Mouse (Mus musculus) lung, postnatal 0 days (tissue): ENCODE data around the gene Dock7. TPM values are rescaled to one million over a fixed set of nuclear protein-coding genes. Genes with fewer than 3 reads are reported as not detected.
"Not testable (repeated sequence)": the region's sequence is repeated elsewhere in the genome, so short reads cannot be mapped to it uniquely, and the experiment has no call there.

ENCODE experiments used
- ATAC-seq: fragments of 200-750 bp; cut with Nextera tagmentation; 2 replicates; pipeline ENCODE4 v1.8.0; 2017; ENCODE audit warnings: moderate library complexity
- DNase-seq: peaks from one replicate; pipeline ENCODE4 v3.0.0-alpha.2; 2016; ENCODE audit warnings: low spot score
- H3K27ac ChIP-seq: fragments of 300-500 bp; sonication (generic); 2 replicates; pipeline ENCODE4 v1.5.1; 2014; ENCODE audit warnings: antibody characterized with exemption, mild to moderate bottlenecking, low read length, mixed read lengths
- H3K27me3 ChIP-seq: fragments of 300-500 bp; sonication (generic); replicated peaks from 2 replicates; pipeline ENCODE4 v1.6.1; 2014; ENCODE audit warnings: low read length, mixed read lengths; ENCODE audit not compliant: insufficient read depth
- H3K36me3 ChIP-seq: fragments of 300-500 bp; sonication (generic); 2 replicates; pipeline ENCODE4 v1.6.1; 2014; ENCODE audit warnings: low read length, mixed read lengths; ENCODE audit not compliant: insufficient read depth
- H3K4me1 ChIP-seq: fragments of 300-500 bp; sonication (generic); 2 replicates; pipeline ENCODE4 v1.6.1; 2014; ENCODE audit warnings: antibody characterized with exemption, low read depth, low read length, mixed read lengths; ENCODE audit not compliant: insufficient read depth
- H3K4me2 ChIP-seq: fragments of 300-500 bp; sonication (generic); replicated peaks from 2 replicates; pipeline ENCODE4 v1.6.1; 2014; ENCODE audit warnings: low read depth, mild to moderate bottlenecking, low read length, moderate library complexity, mixed read lengths
- H3K4me3 ChIP-seq: fragments of 300-500 bp; sonication (generic); 2 replicates; pipeline ENCODE4 v1.5.1; 2014; ENCODE audit warnings: low read depth, low read length
- H3K9ac ChIP-seq: fragments of 300-500 bp; sonication (generic); replicated peaks from 2 replicates; pipeline ENCODE4 v1.6.1; 2014; ENCODE audit warnings: low read depth, mild to moderate bottlenecking
- H3K9me3 ChIP-seq: fragments of 300-500 bp; sonication (generic); 2 replicates; pipeline ENCODE4 v1.6.1; 2016; ENCODE audit warnings: low read length, mixed read lengths
- CTCF ChIP-seq: IDR thresholded peaks from 2 replicates; pipeline ENCODE4 v1.5.1; 2016; ENCODE audit warnings: antibody characterized with exemption, mild to moderate bottlenecking
- EP300 ChIP-seq: IDR thresholded peaks from 2 replicates; pipeline ENCODE4 v1.6.1; 2016; ENCODE audit warnings: antibody characterized with exemption, mild to moderate bottlenecking, control low read depth
- WGBS: fragments of 180-500 bp; shearing (Covaris S2); extraction: QIAGEN DNeasy Blood & Tissue Kit; methylation state at CpG from one replicate; pipeline ENCODE4 v1.1.7; 2014; 5-methylcytosine and 5-hydroxymethylcytosine counted together
- polyA plus RNA-seq: library from polyadenylated mRNA; unstranded; fragments of >200 nt; fragmentation: Nextera tagmentation; extraction: Ambion mirVana; gene quantifications from 2 replicates; pipeline ENCODE4 v1.2.1, GENCODE M21; 2015

The Dock7 gene
- polyA plus RNA-seq, 1 experiment from 2014 or later, result 20.1 TPM

DNA sequence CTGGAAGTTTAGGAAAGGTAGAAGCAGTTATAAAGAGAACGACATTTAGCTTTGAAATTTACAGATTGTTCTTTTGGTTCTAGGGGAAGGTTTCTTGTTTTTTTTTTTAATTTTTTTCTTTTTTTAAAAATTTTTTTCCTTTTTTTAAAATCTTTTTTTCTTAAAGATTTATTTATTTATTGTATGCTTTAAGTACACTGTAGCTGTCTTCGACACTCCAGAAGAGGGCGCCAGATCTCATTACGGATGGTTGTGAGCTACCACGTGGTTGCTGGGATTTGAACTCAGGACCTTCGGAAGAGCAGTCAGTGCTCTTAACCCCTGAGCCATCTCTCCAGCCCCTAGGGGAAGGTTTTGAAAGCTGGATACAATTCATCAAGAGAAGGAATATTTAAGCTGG, 182.5 kb downstream of the Dock7 start:
- WGBS, result 91% methylated on average over 6 of the region's 6 CpGs
- not testable (repeated sequence) for H3K4me1 ChIP-seq, H3K9ac ChIP-seq, H3K9me3 ChIP-seq, H3K27ac ChIP-seq, DNase-seq, ATAC-seq, H3K27me3 ChIP-seq, H3K4me3 ChIP-seq, H3K4me2 ChIP-seq
- TF ChIP-seq CTCF, result peak; percentile 23
- peaks cover 16% of the 10 kb centered on the region; the same call in 1 of the 2 replicates for H3K36me3 ChIP-seq

DNA sequence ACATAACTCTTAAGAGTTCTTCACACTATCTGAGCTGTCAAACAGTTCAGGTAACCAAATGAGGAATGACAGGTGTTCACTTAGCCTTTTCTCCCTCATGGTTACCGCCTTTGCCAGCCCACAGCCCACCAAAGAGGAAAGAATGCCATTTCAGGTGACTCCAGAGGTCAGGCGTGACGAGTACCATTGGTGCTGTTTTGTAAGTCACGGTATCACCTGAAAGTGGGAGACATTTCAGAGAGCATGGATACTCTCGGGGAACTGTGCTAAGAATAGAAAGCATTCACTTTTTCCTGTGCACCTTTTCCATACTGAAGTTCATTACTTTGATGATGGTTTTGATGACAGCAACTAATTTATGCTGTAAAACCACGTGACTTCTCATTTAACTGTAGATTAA, 184.7 kb downstream of the Dock7 start:
- TF ChIP-seq EP300 (no peak), CTCF (no peak)
- Histone ChIP-seq H3K4me3 (no peak overlapping the region), H3K27me3 (no peaks in the 10 kb centered on the region), H3K27ac (no peak overlapping the region), H3K36me3 (peaks cover 13% of the 10 kb centered on the region; the same call in 1 of the 2 replicates), H3K4me2 (no peak overlapping the region), H3K9ac (no peak overlapping the region), H3K4me1 (no peaks in the 10 kb centered on the region), H3K9me3 (no peaks in the 10 kb centered on the region)
- DNase-seq (no peak), ATAC-seq (no peak)
- 73% methylated on average over 6 of the region's 6 CpGs for WGBS

DNA sequence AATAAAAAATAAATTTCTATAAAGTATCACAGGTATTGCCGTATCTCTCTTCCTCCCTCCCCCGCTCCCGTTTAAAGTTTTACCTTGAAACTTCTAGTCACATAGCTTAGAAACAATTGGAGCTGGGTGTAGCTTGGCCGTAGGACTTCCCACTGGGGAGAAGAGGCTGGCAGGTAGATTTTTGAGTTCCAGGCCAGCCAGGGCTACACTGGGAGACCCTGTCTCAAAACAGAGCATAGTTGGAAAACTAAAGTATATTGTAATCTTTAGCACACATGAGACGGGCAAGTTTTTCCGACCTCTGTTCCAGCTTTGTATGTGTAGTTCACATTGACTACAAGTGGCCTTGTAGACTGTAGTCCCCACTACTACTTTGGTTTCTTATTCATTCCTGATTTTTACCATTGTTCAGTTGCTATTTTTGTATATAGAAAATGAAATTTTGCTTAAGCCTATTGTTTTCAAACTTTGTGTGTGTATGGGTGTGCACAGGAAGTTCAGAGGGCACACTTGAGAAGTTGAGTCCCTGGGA, 195.4 kb downstream of the Dock7 start:
- no peak for TF ChIP-seq CTCF
- no peak for TF ChIP-seq EP300
- Histone ChIP-seq H3K4me1 (no peaks in the 10 kb centered on the region; the same call in 1 of the 2 replicates), H3K36me3 (no peaks in the 10 kb centered on the region), H3K9ac (no peak overlapping the region; the same call in 1 of the 2 replicates), H3K27ac (no peak overlapping the region), H3K27me3 (no peaks in the 10 kb centered on the region), H3K4me3 (0 out of 2 replicates have a peak overlapping the region, but pooled peaks have one; percentile 91), H3K4me2 (peak overlapping the region; percentile 86; the same call in 1 of the 2 replicates), H3K9me3 (no peaks in the 10 kb centered on the region)
- ATAC-seq (no peak), DNase-seq (peak; percentile 8)
- 11% methylated on average over 6 of the region's 6 CpGs for WGBS

DNA sequence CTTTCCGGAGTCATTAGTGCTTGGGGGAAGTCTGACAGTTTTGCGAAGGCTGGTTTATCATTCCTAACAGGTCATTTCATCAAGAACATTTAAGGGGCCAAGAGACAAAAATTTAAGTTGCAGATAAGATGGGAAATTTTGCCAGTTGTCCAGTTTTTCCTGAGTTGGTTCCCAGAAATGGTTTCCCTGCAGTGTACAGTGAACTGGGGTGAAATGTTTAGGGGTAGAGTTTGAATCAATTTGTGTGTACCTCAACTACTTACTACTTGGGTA, 195.9 kb downstream of the Dock7 start:
- Histone ChIP-seq H3K27me3 (no peaks in the 10 kb centered on the region), H3K9me3 (no peaks in the 10 kb centered on the region), H3K4me1 (no peaks in the 10 kb centered on the region; the same call in 1 of the 2 replicates), H3K9ac (peak overlapping the region; percentile 71), H3K4me2 (peak overlapping the region; percentile 86), H3K36me3 (no peaks in the 10 kb centered on the region), H3K4me3 (peak overlapping the region; percentile 91), H3K27ac (no peak overlapping the region)
- DNase-seq (peak; percentile 7), ATAC-seq (no peak)
- 0% methylated on average over 2 of the region's 2 CpGs for WGBS
- TF ChIP-seq CTCF (no peak), EP300 (no peak)

DNA sequence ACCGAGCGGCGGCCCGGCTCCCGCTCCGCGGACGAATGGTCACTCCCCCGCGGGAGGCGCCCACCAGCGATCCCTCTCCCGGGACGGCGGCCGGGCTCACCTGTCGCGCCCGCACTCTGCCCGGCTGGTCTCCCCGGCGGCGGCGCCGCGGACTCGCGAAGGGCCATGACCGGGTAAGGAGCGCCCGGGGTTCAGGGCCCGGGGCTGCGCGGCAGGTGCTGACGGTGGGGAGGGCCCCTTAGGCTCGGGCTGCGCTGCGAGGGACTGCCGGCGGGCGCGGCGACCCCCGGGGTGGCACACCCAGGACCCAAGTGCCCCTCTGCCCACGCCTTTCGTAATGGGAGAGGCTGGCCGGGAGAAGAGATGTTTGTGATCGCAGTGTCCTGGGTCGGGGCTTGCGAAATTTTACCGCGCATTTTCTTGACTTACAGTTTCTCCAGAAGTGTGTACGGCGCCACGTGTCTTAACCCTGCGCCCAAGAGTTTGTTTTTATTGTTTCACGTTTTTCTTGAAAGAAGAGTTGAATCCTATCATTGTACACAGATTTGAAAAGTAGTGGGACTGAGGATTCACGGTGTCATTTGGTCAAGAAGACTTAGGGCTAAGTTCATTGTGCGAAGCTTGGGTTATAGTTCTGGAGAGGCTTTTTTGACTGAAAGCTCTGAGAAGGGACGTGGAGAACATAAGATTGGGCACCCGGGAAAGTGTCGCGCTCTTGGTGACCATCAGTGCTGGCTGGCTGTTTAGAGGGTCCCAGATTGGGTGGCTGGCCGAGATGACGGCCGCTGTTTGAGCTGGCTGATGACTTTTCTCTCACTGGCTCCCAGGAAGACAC, 196.4 kb downstream of the Dock7 start:
- Histone ChIP-seq H3K9me3 (no peaks in the 10 kb centered on the region), H3K27me3 (no peaks in the 10 kb centered on the region), H3K36me3 (no peaks in the 10 kb centered on the region), H3K4me1 (no peaks in the 10 kb centered on the region; the same call in 1 of the 2 replicates), H3K27ac (peak overlapping the region; percentile 99), H3K4me3 (peak overlapping the region; percentile 91), H3K4me2 (peak overlapping the region; percentile 86), H3K9ac (peak overlapping the region; percentile 71)
- WGBS, result 1% methylated on average over 46 of the region's 66 CpGs
- no peak for ATAC-seq
- DNase-seq, result peak; percentile 54
- TF ChIP-seq CTCF (no peak), EP300 (no peak)

DNA sequence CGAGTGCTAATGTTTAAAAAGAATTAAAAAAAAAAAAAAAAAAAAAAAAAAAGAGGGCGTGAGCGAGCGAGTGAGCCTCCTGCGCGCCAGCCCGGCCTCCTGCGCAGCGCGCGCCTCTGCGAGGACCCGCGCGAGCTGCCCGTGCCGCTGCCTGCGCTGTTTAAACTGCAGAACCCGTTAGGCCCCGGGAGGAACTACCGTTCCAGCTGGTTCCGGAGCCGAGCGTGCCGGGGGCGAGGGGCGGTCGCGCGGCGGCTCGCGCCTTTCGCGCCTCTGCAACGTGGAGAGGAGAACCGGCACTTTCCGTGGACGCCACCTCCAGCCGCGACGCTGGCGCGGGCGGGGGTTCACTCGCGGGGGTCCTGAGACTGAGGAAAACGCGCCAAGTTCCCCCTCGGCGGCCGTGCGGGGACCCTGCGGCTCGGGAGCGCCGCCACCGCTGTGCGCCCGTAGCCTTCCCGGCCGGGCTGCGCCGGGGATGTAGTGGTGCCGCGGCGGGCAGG, 197.1 kb downstream of the Dock7 start, which contains the start of gene Usp1:
Gene Usp1 (plus strand): TSS at position 243 of the 503 bp plus-strand sequence.
- H3K4me2 ChIP-seq, result peak within 1 kb of the TSS; percentile 86
- H3K9ac ChIP-seq, result peak within 1 kb of the TSS; percentile 71
- H3K36me3 ChIP-seq, result no peaks in the 10 kb centered on the region
- peak within 1 kb of the TSS; percentile 99 for H3K27ac ChIP-seq
- H3K27me3 ChIP-seq, result no peaks in the 10 kb centered on the region
- DNase-seq (no peak), ATAC-seq (peak; percentile 22)
- 4% methylated on average over 51 of the region's 67 CpGs for WGBS
- no peaks in the 10 kb centered on the region for H3K9me3 ChIP-seq
- peak within 1 kb of the TSS; percentile 91 for H3K4me3 ChIP-seq
- no peaks in the 10 kb centered on the region; the same call in 1 of the 2 replicates for H3K4me1 ChIP-seq
- TF ChIP-seq EP300 (no peak), CTCF (no peak; the same call in 1 of the 2 replicates)
